Mouse (Mus musculus) adrenal gland, postnatal 36 days (tissue): ENCODE measurements at regions not wholly inside any gene's neighbourhood (a gene's known extent, or its start where the extent isn't known, plus 50 kb on each side); places are given as distances from the start of the nearest gene placed in this dataset.

ENCODE experiments used
- DNase-seq, 2 experiments: peaks; one replicate each; pipeline ENCODE4 v3.0.0; 2021; ENCODE audit warnings: mixed read lengths in 1 of 2

DNA sequence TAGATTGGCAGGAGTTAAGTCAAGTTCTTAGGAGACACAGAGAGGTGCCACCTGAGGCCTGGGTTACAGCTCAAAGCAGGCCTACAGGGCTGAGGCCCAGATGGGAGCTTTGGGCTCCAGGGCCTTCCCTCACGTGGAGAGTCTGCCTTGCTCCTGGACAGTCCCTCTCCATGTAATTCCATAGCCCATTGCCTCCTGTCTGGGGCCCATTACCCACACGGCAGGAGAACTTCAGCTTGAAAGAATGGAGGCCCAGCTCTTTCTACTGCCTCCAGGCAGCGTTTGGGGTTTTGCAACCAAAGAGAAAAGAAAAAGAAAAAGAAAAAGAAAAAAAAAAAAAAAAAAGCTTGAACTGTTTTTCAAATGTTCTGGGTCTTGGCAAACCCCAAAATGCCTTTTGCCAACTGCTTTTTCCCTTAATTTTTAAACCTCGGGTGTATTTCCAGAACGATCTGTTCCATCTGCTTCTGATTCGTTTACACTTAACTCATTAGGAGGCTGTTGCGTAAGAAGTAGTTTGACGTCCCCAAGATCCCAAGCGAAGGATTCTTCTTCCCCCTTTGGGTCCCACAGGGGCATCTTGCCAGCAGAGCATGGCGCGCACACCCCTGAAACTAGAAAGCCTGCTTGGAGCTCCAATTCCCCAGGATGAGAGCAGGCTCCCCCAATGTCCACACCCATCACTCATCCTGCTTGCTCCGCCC, 165.4 kb upstream of the Zfp703 start:
- no peak for DNase-seq

DNA sequence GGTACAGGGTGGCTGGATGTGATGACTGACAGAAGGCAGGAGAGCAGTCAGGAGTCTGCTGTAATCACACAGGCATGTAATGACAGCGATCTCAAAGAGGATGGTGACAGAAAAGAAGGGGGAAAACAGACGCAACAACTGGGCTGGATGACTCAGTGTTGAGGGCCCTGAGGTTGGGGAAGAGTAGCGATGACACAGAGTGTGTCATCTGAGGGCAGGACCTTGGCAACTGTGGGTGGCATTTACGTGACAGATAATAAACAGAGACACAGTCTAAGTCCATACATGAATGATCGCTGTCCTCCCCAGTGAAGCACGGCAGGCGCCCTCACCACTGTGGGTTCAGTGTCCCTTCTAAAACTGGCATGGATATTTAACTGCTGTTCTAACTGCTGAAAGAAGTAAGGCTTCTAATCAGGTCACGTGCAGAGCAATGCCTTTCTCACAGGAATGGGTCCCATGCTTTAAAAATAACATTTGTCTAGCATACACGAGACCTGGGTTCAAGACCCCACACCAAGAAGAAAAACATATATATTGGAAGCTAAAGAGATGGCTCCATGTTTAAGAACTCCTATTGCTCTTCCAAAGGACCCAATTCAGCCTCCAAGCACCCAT, 163.8 kb upstream of the Zfp703 start:
- peak; percentile 75 to 84 for DNase-seq

DNA sequence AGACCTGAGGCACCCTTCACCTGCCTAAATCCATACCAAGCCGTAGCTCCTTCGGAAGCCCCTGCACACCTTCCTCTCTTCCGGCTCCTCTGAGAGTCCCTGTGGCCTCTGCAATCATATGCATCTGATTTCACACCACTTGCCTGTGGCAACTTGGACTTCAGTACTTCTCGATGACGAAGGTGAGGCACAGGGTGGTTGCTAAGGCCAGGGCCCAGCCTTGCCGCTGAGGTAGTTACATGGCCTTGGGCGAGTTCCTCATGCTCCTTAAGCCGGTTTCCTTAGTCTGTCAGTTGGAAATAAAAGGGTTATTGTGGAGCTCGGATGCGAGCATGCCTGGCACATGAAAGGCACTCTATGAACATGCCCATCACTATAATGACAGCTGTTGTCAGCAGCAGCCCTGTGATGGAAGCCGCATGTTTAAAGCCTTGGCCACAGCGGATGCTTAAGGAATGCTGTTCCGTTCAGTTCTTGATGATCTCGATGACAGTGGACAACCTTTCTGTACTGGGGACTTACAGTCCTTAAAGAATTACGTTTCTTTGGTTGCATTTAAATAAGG, 162.0 kb upstream of the Zfp703 start:
- DNase-seq: no peak

GRCm38 (mm10) chr8:26816977-26817376, 160.1 kb upstream of the Zfp703 start:
- DNase-seq: no peak

GRCm38 (mm10) chr8:26824189-26824941, 152.8 kb upstream of the Zfp703 start:
- peak; percentile 62 to 72 for DNase-seq

- DNase-seq: no peak
These were observed 148.7 kb upstream of the Zfp703 start for GRCm38 (mm10) chr8:26828311-26828909.

DNA sequence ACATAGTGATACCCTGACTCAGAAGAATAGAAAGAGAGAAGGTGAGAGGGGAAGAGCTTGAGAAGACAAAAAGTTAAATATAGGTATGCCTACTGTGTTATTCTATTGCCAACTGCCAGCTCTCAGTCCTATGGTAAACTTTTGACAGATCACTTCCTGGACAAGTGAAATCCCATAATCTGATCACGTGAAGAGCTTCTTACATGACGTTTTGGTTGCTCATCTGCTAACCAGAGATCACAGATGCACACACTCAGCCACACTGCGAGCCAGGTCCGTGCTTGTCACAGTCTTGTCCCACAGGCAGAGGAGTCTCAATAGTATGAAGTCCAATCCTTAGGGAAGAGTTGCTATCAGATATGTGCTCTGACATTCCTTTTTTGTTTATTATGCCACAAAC, 147.8 kb upstream of the Zfp703 start:
- no peak for DNase-seq

GRCm38 (mm10) chr8:26831148-26831547, 146.0 kb upstream of the Zfp703 start:
- DNase-seq: no peak

- DNase-seq: no peak
These were observed 145.3 kb upstream of the Zfp703 start for GRCm38 (mm10) chr8:26831790-26832189.

DNA sequence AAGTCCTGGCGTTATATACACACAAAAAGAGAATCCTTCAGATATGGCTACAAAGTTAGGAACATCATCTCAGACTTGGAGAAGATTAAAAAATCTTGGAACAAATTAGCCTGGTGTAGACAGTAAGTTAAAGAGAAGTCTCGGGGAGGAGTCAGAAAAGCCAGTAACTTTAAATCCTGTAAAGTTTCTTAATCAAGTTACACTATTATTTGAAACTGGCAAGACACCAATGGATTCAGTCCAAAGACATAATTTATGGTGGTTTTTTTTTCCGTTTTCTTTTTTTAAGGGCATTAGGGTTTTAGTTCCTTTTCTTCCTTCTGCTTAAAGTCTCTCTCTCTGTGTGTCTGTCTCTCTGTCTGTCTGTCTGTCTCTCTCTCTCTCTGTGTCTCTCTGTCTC, 144.6 kb upstream of the Zfp703 start:
- no peak for DNase-seq

- DNase-seq: peak; percentile 91 to 93
These were observed 143.8 kb upstream of the Zfp703 start for GRCm38 (mm10) chr8:26833297-26833696.

DNA sequence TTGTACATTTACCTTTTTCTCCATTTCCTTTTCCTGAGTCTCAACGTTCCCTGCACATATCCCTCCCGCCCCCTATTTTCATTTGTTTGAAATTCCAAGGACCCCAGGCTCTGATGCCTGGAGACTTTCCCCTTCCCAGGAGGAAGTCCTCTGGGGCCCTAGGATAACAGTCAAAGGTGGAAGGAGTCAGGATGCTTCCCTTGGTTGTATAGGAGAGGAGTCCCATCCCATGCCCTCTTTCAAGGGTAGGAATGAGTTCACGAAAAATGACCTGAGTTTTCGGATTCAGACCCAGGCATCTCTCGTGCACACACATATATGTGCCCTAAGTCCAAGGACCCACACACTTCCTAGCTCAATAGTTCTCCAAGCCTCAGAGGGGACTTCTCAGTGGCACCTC, 143.3 kb upstream of the Zfp703 start:
- DNase-seq: no peak

GRCm38 (mm10) chr8:26834604-26835003, 142.5 kb upstream of the Zfp703 start:
- DNase-seq: no peak

- DNase-seq: no peak
These were observed 142.0 kb upstream of the Zfp703 start for GRCm38 (mm10) chr8:26835076-26835475.

GRCm38 (mm10) chr8:26835616-26836015, 141.5 kb upstream of the Zfp703 start:
- no peak for DNase-seq

GRCm38 (mm10) chr8:26836552-26836951, 140.6 kb upstream of the Zfp703 start:
- no peak for DNase-seq

- DNase-seq: no peak
These were observed 136.8 kb upstream of the Zfp703 start for GRCm38 (mm10) chr8:26840286-26840685.

GRCm38 (mm10) chr8:26840745-26841680, 136.1 kb upstream of the Zfp703 start:
- no peak for DNase-seq

- no peak for DNase-seq
These were observed 133.4 kb upstream of the Zfp703 start for GRCm38 (mm10) chr8:26843714-26844113.

- peak in 1 of 2 experiments; percentile 57 for DNase-seq
These were observed 132.9 kb upstream of the Zfp703 start for GRCm38 (mm10) chr8:26844132-26844808.

DNA sequence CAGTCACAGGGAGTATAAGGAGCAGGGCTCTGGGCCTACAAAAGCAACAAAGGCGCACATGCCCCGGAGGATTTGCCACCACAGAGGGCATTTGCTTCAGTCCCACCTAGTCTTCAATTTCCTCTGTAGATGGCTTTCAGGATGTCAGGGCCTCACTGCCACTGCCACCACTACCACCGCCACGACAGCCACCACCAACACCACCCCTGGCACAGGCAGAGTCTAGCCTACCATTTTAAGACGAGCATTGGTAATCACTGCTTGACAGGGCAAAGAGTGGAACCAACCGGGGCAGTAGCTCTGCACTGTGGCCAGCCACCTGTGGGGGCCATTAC, 132.3 kb upstream of the Zfp703 start:
- DNase-seq: no peak
